Mouse (Mus musculus) spleen, postnatal 0 days (tissue): ENCODE data around the gene Rhcg. TPM values are rescaled to one million over a fixed set of nuclear protein-coding genes. Genes with fewer than 3 reads are reported as not detected.

ENCODE experiments used
- polyA plus RNA-seq: library from polyadenylated mRNA; unstranded; fragments of >200 nt; fragmentation: Nextera tagmentation; extraction: Ambion mirVana; gene quantifications from 2 replicates; pipeline ENCODE4 v1.2.1, GENCODE M21; 2015

The Rhcg gene
- polyA plus RNA-seq: 0.25 and 0.34 TPM in 2 replicates

DNA sequence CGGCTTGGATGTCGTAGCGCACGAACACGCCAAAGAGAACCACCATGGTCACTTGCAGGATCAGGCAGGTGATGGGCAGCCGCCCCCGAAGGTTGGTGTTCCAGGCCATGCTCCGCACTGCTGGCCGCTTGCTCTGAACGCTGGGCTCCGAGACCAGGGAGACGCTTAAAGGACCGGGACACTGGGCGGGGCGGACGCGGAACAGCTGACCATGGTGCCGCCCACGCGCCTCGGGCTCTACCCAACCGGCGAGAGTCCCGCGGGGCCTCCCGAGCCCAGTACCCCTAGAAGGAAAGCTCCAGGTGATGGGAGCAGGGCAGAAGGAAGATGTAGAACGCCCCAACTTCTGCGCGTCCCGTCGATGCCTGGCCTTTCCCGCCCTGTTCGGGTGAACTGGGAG is at the start of gene Rhcg:
Gene Rhcg, minus strand, starts transcription at position 240 of the 400 bp plus-strand sequence.

GRCm38 (mm10) chr7:79659578-79660290 is 42.3 kb upstream of the Rhcg start, which contains the start of gene Ticrr:
Gene Ticrr (plus strand): TSS chr7:79660196.

Other genes with a start within 250 kb of the Rhcg start
- 0.12 TPM in 1 of 2 replicates, not detected in the other for gene Rlbp1, start 230.6 kb downstream of the Rhcg start, polyA plus RNA-seq
- 8.7 and 8.9 TPM in 2 replicates for gene Fanci, start 225.7 kb downstream of the Rhcg start, polyA plus RNA-seq
- gene Polg, start 151.3 kb downstream of the Rhcg start, polyA plus RNA-seq: 20.8 and 26.1 TPM in 2 replicates
- 7.7 and 8.4 TPM in 2 replicates for gene Ticrr, start 42.5 kb upstream of the Rhcg start, polyA plus RNA-seq
- gene Kif7, start 98.1 kb upstream of the Rhcg start, polyA plus RNA-seq: 0.60 and 1.1 TPM in 2 replicates
- 0.06 TPM in 1 of 2 replicates, not detected in the other for gene Plin1, start 115.2 kb upstream of the Rhcg start, polyA plus RNA-seq
- gene Pex11a, start 125.5 kb upstream of the Rhcg start, polyA plus RNA-seq: 2.5 and 4.8 TPM in 2 replicates
- gene Wdr93, start 125.5 kb upstream of the Rhcg start, polyA plus RNA-seq: not detected in 2 replicates
- gene Mesp1, start 176.1 kb upstream of the Rhcg start, polyA plus RNA-seq: not detected in 2 replicates
- gene Mesp2, start 193.1 kb upstream of the Rhcg start, polyA plus RNA-seq: 0.06 and 0.49 TPM in 2 replicates
- gene Anpep, start 243.4 kb upstream of the Rhcg start, polyA plus RNA-seq: 5.6 and 5.8 TPM in 2 replicates